Mouse (Mus musculus) embryonic facial prominence, embryonic 11.5 days (tissue): ENCODE results near the gene Ttc12. TPM values are rescaled to one million over a fixed set of nuclear protein-coding genes. Genes with fewer than 3 reads are reported as not detected.

Experiments used
- ATAC-seq: fragments of 200-750 bp; cut with Nextera tagmentation; replicated peaks from 2 replicates; pipeline ENCODE4 v1.8.0; 2017; ENCODE audit warnings: low read depth; ENCODE audit not compliant: insufficient number of reproducible peaks, low FRiP score, low TSS enrichment
- DNase-seq: peaks from one replicate; pipeline ENCODE4 v3.0.0-alpha.2; 2015; ENCODE audit warnings: low spot score
- H3K27ac ChIP-seq: fragments of 300-500 bp; sonication (generic); replicated peaks from 2 replicates; pipeline ENCODE4 v1.5.1; 2014; ENCODE audit warnings: mild to moderate bottlenecking, low read depth, low read length, control low read depth
- H3K27me3 ChIP-seq: fragments of 300-500 bp; sonication (generic); 2 replicates; pipeline ENCODE4 v1.6.1; 2014; ENCODE audit warnings: mild to moderate bottlenecking, low read length, moderate library complexity, mixed read lengths; ENCODE audit not compliant: control insufficient read depth, insufficient read depth
- H3K36me3 ChIP-seq: fragments of 300-500 bp; sonication (generic); replicated peaks from 2 replicates; pipeline ENCODE4 v1.6.1; 2014; ENCODE audit warnings: low read depth, mild to moderate bottlenecking, low read length, moderate library complexity, mixed read lengths; ENCODE audit not compliant: control insufficient read depth, insufficient read depth
- H3K4me1 ChIP-seq: fragments of 300-500 bp; sonication (generic); 2 replicates; pipeline ENCODE4 v1.6.1; 2014; ENCODE audit warnings: low read length, mixed read lengths; ENCODE audit not compliant: control insufficient read depth, insufficient read depth
- H3K4me2 ChIP-seq: fragments of 300-500 bp; sonication (generic); 2 replicates; pipeline ENCODE4 v1.6.1; 2014; ENCODE audit warnings: low read depth, mild to moderate bottlenecking, control low read depth, low read length, moderate library complexity
- H3K4me3 ChIP-seq: fragments of 300-500 bp; sonication (generic); 2 replicates; pipeline ENCODE4 v1.5.1; 2014; ENCODE audit warnings: low read depth, low read length, control low read depth
- H3K9ac ChIP-seq: fragments of 300-500 bp; sonication (generic); replicated peaks from 2 replicates; pipeline ENCODE4 v1.6.1; 2014; ENCODE audit warnings: mild to moderate bottlenecking, control low read depth, low read length
- H3K9me3 ChIP-seq: fragments of 300-500 bp; sonication (generic); replicated peaks from 2 replicates; pipeline ENCODE4 v1.6.1; 2016; ENCODE audit warnings: mild to moderate bottlenecking, low read length, inconsistent platforms, mixed read lengths; ENCODE audit not compliant: control insufficient read depth
- WGBS: fragments of 180-500 bp; shearing (Covaris S2); extraction: QIAGEN DNeasy Blood & Tissue Kit; methylation state at CpG from one replicate; pipeline ENCODE4 v1.1.7; 2014; 5-methylcytosine and 5-hydroxymethylcytosine counted together
- polyA plus RNA-seq: library from polyadenylated mRNA; unstranded; fragments of >200 nt; fragmentation: Nextera tagmentation; extraction: Ambion mirVana; gene quantifications from 2 replicates; pipeline ENCODE4 v1.2.1, GENCODE M21; 2014

Gene Ttc12
- polyA plus RNA-seq, 1 experiment from 2014 or later, result 1.9 TPM

- Histone ChIP-seq H3K9me3 (no peaks in the 10 kb centered on the region), H3K4me1 (no peaks in the 10 kb centered on the region), H3K4me2 (no peak overlapping the region), H3K27ac (no peak overlapping the region), H3K36me3 (no peaks in the 10 kb centered on the region), H3K27me3 (no peaks in the 10 kb centered on the region), H3K9ac (no peak overlapping the region), H3K4me3 (no peak overlapping the region)
- no peak for ATAC-seq
- DNase-seq, result peak; percentile 85
- 35% methylated on average over 16 of the region's 16 CpGs for WGBS
Measured at GRCm38 (mm10) chr9:49488912-49489895, 3.2 kb upstream of the Ttc12 start.

- Histone ChIP-seq H3K9ac (no peak overlapping the region), H3K4me1 (no peaks in the 10 kb centered on the region), H3K9me3 (no peaks in the 10 kb centered on the region), H3K27me3 (no peaks in the 10 kb centered on the region), H3K4me3 (no peak overlapping the region), H3K27ac (no peak overlapping the region), H3K4me2 (no peak overlapping the region), H3K36me3 (no peaks in the 10 kb centered on the region)
- DNase-seq (no peak), ATAC-seq (no peak)
- 76% methylated on average over 7 of the region's 7 CpGs for WGBS
Measured at GRCm38 (mm10) chr9:49488258-49488657, 2.2 kb upstream of the Ttc12 start.

DNA sequence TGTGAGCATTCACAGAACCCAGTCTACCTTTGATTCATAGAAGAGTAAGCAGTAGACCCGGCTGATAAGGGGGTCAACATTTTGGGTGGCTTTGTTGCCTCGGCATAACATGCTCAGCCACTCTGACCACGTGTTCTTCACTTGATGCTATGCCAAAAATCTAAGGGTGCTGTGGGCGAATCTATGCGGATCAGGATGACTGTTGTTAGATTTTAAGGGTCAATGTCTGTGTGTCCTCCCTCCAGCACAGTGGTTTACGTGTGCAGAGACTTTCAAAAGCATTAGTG lies 1.6 kb upstream of the Ttc12 start:
- Histone ChIP-seq H3K27me3 (no peaks in the 10 kb centered on the region), H3K9me3 (no peaks in the 10 kb centered on the region), H3K9ac (no peak overlapping the region), H3K36me3 (no peaks in the 10 kb centered on the region), H3K4me2 (no peak overlapping the region), H3K27ac (no peak overlapping the region), H3K4me1 (no peaks in the 10 kb centered on the region), H3K4me3 (no peak overlapping the region)
- DNase-seq, result no peak
- ATAC-seq, result no peak
- WGBS, result 83% methylated on average over 6 of the region's 6 CpGs

DNA sequence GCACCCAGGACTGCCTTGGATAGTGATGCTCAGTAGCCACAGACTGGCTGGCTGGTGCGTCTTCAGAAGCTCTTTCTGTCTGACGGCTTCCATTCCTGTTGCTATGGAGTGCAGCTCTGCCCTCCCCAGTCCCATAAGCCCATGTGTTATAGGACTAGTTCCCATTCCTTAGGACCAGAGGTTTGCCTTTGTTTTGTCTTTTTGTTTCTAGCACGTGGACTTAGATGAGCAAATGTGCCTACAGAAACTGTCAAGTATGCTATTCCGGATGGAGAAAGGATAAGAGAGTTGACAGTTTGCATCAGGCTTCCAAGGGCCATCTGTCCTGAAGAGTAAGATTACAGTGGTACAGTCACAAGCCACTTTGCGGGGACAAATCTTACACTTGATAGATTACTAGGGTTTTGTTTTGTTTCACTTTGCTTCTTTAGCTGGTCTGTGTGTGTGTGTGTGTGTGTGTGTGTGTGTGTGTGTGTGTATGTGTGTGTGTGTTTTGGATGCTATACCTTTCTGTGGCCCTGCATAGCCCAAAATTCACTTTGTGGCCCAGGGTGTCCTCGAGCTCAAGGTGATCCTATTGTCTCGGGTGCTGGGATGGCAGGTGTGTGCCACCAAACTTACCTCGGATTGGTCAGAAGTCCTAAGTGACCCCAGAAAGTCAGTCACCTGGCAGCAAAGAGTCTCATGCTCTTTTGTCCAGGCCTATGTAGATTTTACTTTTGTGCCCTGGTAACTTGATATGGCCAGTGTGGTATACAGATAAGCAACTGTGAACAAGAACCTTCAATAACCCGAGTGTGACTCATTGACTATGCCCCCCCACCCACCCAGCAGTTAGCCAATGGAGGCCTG lies 1.0 kb upstream of the Ttc12 start:
- no peak overlapping the region for H3K4me3 ChIP-seq

DNA sequence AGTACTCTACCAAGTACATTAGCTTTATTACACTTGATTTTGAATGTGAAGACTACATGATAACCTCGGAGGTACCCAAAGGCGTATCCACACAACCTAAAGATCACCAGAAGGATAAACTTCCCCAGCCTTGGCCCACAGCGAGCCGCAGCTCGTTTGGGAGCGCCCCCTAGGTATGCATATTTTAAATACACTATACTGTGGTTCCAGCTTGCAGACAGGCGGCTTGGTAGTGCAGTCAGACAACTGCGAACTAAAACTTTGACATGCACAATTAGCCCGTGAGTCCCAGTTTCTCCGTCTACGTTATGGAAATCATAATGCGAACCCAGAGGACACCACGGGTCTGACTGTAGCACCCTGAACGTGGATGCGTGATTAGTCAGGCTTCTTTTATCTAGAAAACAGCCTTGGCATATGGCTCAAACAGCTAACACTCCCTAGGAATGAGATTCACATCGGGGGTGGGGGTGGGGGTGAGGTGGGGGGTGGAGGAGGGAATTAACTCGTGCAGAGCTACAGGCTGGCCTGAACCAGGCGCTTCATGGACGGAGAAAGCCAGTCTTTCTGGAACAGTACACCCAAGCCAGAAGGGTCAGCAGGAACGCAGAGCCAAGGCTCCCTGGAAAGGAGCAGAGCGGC lies 654 bp downstream of the Ttc12 start:
- ATAC-seq (peak; percentile 2; the same call in 1 of the 2 replicates), DNase-seq (peak; percentile 69)
- H3K9ac ChIP-seq, result peak overlapping the region; percentile 53
- no peak overlapping the region for H3K27ac ChIP-seq
- peak overlapping the region; percentile 53 for H3K4me3 ChIP-seq
- 4% methylated on average over 21 of the region's 21 CpGs for WGBS
- peak overlapping the region; percentile 81 for H3K4me2 ChIP-seq
- H3K36me3 ChIP-seq, result no peaks in the 10 kb centered on the region
- no peaks in the 10 kb centered on the region for H3K27me3 ChIP-seq
- H3K9me3 ChIP-seq, result no peaks in the 10 kb centered on the region
- H3K4me1 ChIP-seq, result no peaks in the 10 kb centered on the region

More for the DNA sequence above, 1.0 kb upstream of the Ttc12 start:
- WGBS, result 65% methylated on average over 9 of the region's 9 CpGs
- no peaks in the 10 kb centered on the region for H3K9me3 ChIP-seq
- no peak for ATAC-seq
- no peak overlapping the region for H3K27ac ChIP-seq
- H3K4me2 ChIP-seq, result no peak overlapping the region
- H3K36me3 ChIP-seq, result no peaks in the 10 kb centered on the region
- H3K4me1 ChIP-seq, result no peaks in the 10 kb centered on the region
- DNase-seq, result no peak
- H3K27me3 ChIP-seq, result no peaks in the 10 kb centered on the region
- no peak overlapping the region for H3K9ac ChIP-seq

DNA sequence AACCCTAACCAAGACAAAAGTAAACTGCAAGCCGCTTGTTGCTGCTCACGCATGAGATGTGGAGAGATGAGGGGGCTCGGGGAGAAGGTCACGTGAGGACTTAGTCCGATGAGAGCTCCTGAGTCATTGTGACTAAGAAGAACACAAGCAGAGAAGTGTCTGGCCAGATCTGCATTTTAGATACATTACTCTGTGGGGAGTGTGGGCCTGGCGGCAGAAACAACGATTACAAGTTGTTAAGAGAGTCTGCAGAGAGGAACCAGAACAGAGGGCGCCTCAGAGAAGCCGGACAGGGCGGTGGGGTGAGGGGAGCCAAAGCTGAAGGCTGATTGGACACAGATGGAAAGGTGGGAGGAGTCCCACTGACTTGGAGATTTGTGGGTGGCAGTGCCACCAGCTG lies 2.7 kb downstream of the Ttc12 start:
- Histone ChIP-seq H3K4me1 (no peaks in the 10 kb centered on the region), H3K9me3 (no peaks in the 10 kb centered on the region), H3K9ac (no peak overlapping the region), H3K27me3 (no peaks in the 10 kb centered on the region), H3K4me3 (no peak overlapping the region), H3K4me2 (no peak overlapping the region), H3K36me3 (no peaks in the 10 kb centered on the region), H3K27ac (no peak overlapping the region)
- 35% methylated on average over 10 of the region's 10 CpGs for WGBS
- ATAC-seq (no peak), DNase-seq (peak; percentile 34)

- Histone ChIP-seq H3K4me3 (no peak overlapping the region), H3K9ac (no peak overlapping the region), H3K4me2 (no peak overlapping the region), H3K27me3 (no peaks in the 10 kb centered on the region), H3K4me1 (no peaks in the 10 kb centered on the region), H3K36me3 (no peaks in the 10 kb centered on the region), H3K9me3 (no peaks in the 10 kb centered on the region), H3K27ac (no peak overlapping the region)
- 67% methylated on average over 11 of the region's 11 CpGs for WGBS
- DNase-seq, result no peak
- no peak for ATAC-seq
Measured at GRCm38 (mm10) chr9:49472126-49472525, 13.9 kb downstream of the Ttc12 start.
